Mouse (Mus musculus) heart, embryonic 11.5 days (tissue): Measurements from ENCODE around the gene Agrp. TPM values are rescaled to one million over a fixed set of nuclear protein-coding genes. Genes with fewer than 3 reads are reported as not detected.

Experiments
- ATAC-seq: fragments of 200-750 bp; cut with Nextera tagmentation; replicated peaks from 2 replicates; pipeline ENCODE4 v1.8.0; 2017; ENCODE audit warnings: moderate library complexity; ENCODE audit not compliant: insufficient number of reproducible peaks, low FRiP score, low TSS enrichment
- H3K27ac ChIP-seq: fragments of 300-500 bp; sonication (generic); 2 replicates; pipeline ENCODE4 v1.5.1; 2014; ENCODE audit warnings: mild to moderate bottlenecking, low read depth, low read length
- H3K27me3 ChIP-seq: fragments of 300-500 bp; sonication (generic); 2 replicates; pipeline ENCODE4 v1.6.1; 2014; ENCODE audit warnings: mild to moderate bottlenecking, low read length, mixed read lengths; ENCODE audit not compliant: control insufficient read depth, insufficient read depth
- H3K36me3 ChIP-seq: fragments of 300-500 bp; sonication (generic); 2 replicates; pipeline ENCODE4 v1.6.1; 2014; ENCODE audit warnings: mild to moderate bottlenecking, low read length, moderate library complexity, mixed read lengths; ENCODE audit not compliant: control insufficient read depth, insufficient read depth
- H3K4me1 ChIP-seq: fragments of 300-500 bp; sonication (generic); 2 replicates; pipeline ENCODE4 v1.6.1; 2014; ENCODE audit warnings: low read length; ENCODE audit not compliant: control insufficient read depth, insufficient read depth
- H3K4me2 ChIP-seq: fragments of 300-500 bp; sonication (generic); 2 replicates; pipeline ENCODE4 v1.6.1; 2014; ENCODE audit warnings: mild to moderate bottlenecking, moderate library complexity
- H3K4me3 ChIP-seq: fragments of 300-500 bp; sonication (generic); 2 replicates; pipeline ENCODE4 v1.5.1; 2014; ENCODE audit warnings: low read depth, low read length
- H3K9ac ChIP-seq: fragments of 300-500 bp; sonication (generic); 2 replicates; pipeline ENCODE4 v1.6.1; 2014; ENCODE audit warnings: mild to moderate bottlenecking, low read depth, low read length, moderate library complexity
- H3K9me3 ChIP-seq: fragments of 300-500 bp; sonication (generic); replicated peaks from 2 replicates; pipeline ENCODE4 v1.6.1; 2016; ENCODE audit warnings: low read length; ENCODE audit not compliant: control insufficient read depth
- WGBS: fragments of 180-500 bp; shearing (Covaris S2); extraction: QIAGEN DNeasy Blood & Tissue Kit; methylation state at CpG from one replicate; pipeline ENCODE4 v1.1.7; 2014; ENCODE audit not compliant: insufficient replicate concordance; 5-methylcytosine and 5-hydroxymethylcytosine counted together
- microRNA counts: library from miRNA; unstranded; fragments of <30 nt; microRNA quantifications from one replicate; lab custom pipeline; 2015
- microRNA-seq: library from miRNA; unstranded; fragments of <30 nt; microRNA quantifications from one replicate; pipeline ENCODE4, GENCODE M21; 2016; ENCODE audit warnings: borderline number of aligned reads
- polyA plus RNA-seq: library from polyadenylated mRNA; unstranded; fragments of >200 nt; fragmentation: Nextera tagmentation; extraction: Ambion mirVana; gene quantifications from 2 replicates; pipeline ENCODE4 v1.2.1, GENCODE M21; 2014

Gene Agrp
- polyA plus RNA-seq, 1 experiment from 2014 or later: 0.50 TPM

DNA sequence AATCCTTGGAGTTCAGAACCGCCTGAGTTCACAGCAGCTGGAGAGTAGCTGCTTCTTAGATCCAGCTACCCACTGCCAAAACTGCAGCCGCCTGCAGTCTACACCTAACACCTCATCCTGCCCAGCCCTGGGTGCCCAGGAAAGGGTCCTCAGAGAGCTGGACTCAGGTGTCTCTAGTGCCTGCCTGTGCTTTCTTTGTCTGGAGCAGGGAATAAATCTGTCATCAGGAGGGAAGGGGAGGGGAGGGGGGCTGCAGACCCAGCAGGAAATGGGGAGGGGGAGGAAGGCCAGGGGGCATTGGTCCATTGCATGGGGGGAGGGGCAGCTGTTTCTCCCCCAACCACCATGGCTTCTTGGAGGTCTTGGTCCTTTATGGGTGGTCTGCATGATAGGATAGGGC lies 117.6 kb downstream of the Agrp start:
- no peak for ATAC-seq
- peak overlapping the region; percentile 51 for H3K4me3 ChIP-seq
- peaks cover 55% of the 10 kb centered on the region for H3K4me1 ChIP-seq
- H3K4me2 ChIP-seq: peak overlapping the region; percentile 99
- H3K9me3 ChIP-seq: no peaks in the 10 kb centered on the region
- H3K9ac ChIP-seq: peak overlapping the region; percentile 77; the same call in 1 of the 2 replicates
- no peak overlapping the region; the same call in 1 of the 2 replicates for H3K27ac ChIP-seq
- H3K36me3 ChIP-seq: no peaks in the 10 kb centered on the region; the same call in none of the 2 replicates
- H3K27me3 ChIP-seq: peaks cover 20% of the 10 kb centered on the region
- 4% methylated on average over 2 of the region's 2 CpGs for WGBS

DNA sequence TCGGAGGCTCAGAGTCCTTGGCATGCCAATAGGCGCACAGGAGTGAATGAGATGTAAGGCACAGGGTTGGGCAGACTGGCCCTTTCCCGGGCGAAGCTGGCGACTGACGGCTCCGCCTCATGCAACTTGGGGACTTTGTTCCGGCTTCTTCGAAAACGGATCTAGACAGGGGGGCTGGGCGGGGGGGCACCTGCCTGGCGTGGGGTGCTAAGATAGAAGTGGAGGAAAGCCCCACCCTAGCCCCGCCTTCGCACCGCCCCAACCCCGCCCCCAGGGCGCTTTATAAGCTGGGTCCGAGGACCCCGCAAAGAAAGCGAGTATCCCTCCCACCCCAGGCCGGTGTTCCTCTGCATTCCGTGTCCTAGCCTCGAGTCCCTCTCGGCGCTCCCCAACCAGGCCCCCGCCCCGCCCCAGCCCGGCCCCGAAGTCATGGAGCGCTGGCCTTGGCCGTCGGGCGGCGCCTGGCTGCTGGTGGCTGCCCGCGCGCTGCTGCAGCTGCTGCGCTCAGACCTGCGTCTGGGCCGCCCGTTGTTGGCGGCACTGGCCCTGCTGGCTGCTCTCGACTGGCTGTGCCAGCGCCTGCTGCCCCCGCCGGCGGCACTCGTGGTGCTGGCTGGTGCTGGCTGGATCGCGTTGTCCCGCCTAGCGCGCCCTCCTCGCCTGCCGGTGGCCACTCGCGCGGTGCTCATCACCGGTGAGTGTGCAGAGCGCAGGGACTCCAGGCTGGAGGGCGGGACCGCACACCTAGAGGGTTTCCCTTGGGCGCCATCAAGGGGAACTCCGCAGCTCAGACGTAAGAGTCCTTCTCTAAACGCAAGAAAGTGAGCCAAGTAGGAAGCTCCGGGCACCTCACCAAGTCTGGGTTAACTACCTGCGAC lies 118.5 kb downstream of the Agrp start, which contains the start of gene Hsd11b2:
Hsd11b2 (plus strand) TSS at position 320 of the 878 bp plus-strand sequence.
- H3K9me3 ChIP-seq: no peaks in the 10 kb centered on the region
- H3K36me3 ChIP-seq: no peaks in the 10 kb centered on the region; the same call in 1 of the 2 replicates
- H3K27ac ChIP-seq: peak within 1 kb of the TSS; percentile 57; the same call in 1 of the 2 replicates
- peaks cover 23% of the 10 kb centered on the region for H3K27me3 ChIP-seq
- ATAC-seq: peak; percentile 32; the same call in 1 of the 2 replicates
- peak within 1 kb of the TSS; percentile 77 for H3K9ac ChIP-seq
- WGBS: under 1% methylated on average over 65 of the region's 68 CpGs
- H3K4me1 ChIP-seq: peaks cover 56% of the 10 kb centered on the region
- H3K4me3 ChIP-seq: peak within 1 kb of the TSS; percentile 51
- peak within 1 kb of the TSS; percentile 99 for H3K4me2 ChIP-seq

- no peaks in the 10 kb centered on the region for H3K9me3 ChIP-seq
- H3K27me3 ChIP-seq: peaks cover 23% of the 10 kb centered on the region
- peaks cover 46% of the 10 kb centered on the region for H3K4me1 ChIP-seq
- H3K36me3 ChIP-seq: no peaks in the 10 kb centered on the region; the same call in 1 of the 2 replicates
- no peak overlapping the region for H3K27ac ChIP-seq
- H3K4me3 ChIP-seq: no peak overlapping the region
- no peak overlapping the region for H3K9ac ChIP-seq
- ATAC-seq: no peak
- H3K4me2 ChIP-seq: peak overlapping the region; percentile 35
- WGBS: 33% methylated on average over 8 of the region's 8 CpGs
Observed at GRCm38 (mm10) chr8:105517346-105517745, 119.8 kb downstream of the Agrp start.

MicroRNA genes within 50 kb of the gene (microRNA counts, 519-probe panel; counts per million panel counts)
- 32.2 counts per million for microRNA mmu-miR-1966 (lab: Ali Mortazavi, UCI)

Small RNA genes within 50 kb of the gene (microRNA-seq; reads per million reads assigned to microRNA genes)
- gene Mir1966: 0.47 reads per million

Other genes starting within 250 kb of the Agrp start
- not detected in 2 replicates for gene Kctd19, start 223.9 kb downstream of the Agrp start, polyA plus RNA-seq
- not detected in 2 replicates for gene Lrrc36, start 223.8 kb downstream of the Agrp start, polyA plus RNA-seq
- gene Tppp3, start 165.9 kb downstream of the Agrp start, polyA plus RNA-seq: 21.0 and 21.1 TPM in 2 replicates
- 15.0 and 17.1 TPM in 2 replicates for gene Zdhhc1, start 140.5 kb downstream of the Agrp start, polyA plus RNA-seq
- gene Hsd11b2, start 118.6 kb downstream of the Agrp start, polyA plus RNA-seq: 6.4 and 8.2 TPM in 2 replicates
- 80.7 and 86.3 TPM in 2 replicates for gene Atp6v0d1, start 71.3 kb downstream of the Agrp start, polyA plus RNA-seq
- gene Ripor1, start 32.1 kb downstream of the Agrp start, polyA plus RNA-seq: 23.6 and 27.9 TPM in 2 replicates
- 53.9 and 66.3 TPM in 2 replicates for gene Ctcf, start 825 bp downstream of the Agrp start, polyA plus RNA-seq
- 0.27 and 0.46 TPM in 2 replicates for gene Carmil2, start 48.9 kb upstream of the Agrp start, polyA plus RNA-seq
- gene Acd, start 63.7 kb upstream of the Agrp start, polyA plus RNA-seq: 39.3 and 41.5 TPM in 2 replicates
- gene Pard6a, start 63.8 kb upstream of the Agrp start, polyA plus RNA-seq: 10.9 and 14.2 TPM in 2 replicates
- 0.13 TPM in 1 of 2 replicates, not detected in the other for gene 4933405L10Rik, start 70.3 kb upstream of the Agrp start, polyA plus RNA-seq
- 13.3 and 16.9 TPM in 2 replicates for gene Enkd1, start 70.8 kb upstream of the Agrp start, polyA plus RNA-seq
- gene Gfod2, start 121.3 kb upstream of the Agrp start, polyA plus RNA-seq: 8.0 and 10.9 TPM in 2 replicates
- 11.4 and 14.3 TPM in 2 replicates for gene Ranbp10, start 190.0 kb upstream of the Agrp start, polyA plus RNA-seq
- 0.07 and 0.13 TPM in 2 replicates for gene Tsnaxip1, start 190.3 kb upstream of the Agrp start, polyA plus RNA-seq
- 45.7 and 47.9 TPM in 2 replicates for gene Cenpt, start 215.9 kb upstream of the Agrp start, polyA plus RNA-seq
- 47.2 and 49.8 TPM in 2 replicates for gene Thap11, start 217.7 kb upstream of the Agrp start, polyA plus RNA-seq
- gene Nutf2, start 223.2 kb upstream of the Agrp start, polyA plus RNA-seq: 231 and 265 TPM in 2 replicates
- 22.2 and 29.7 TPM in 2 replicates for gene Edc4, start 243.5 kb upstream of the Agrp start, polyA plus RNA-seq